Comparison of ENCODE assay signal across 8 mouse cellular contexts in genomic region chr3:152980978-152981974, GRCm38 (mm10). TPM values are rescaled to one million over a fixed set of nuclear protein-coding genes. Genes with fewer than 3 reads are reported as not detected.
DNase-seq lines count a peak whose midpoint lies in the region; ATAC-seq and TF ChIP-seq lines count a peak whose summit lies in the region.

No protein-coding gene starts in this region.

- DNase-seq in gastrocnemius, postnatal 10 days, result peak; percentile 10
- DNase-seq in gastrocnemius, postnatal 36 days, result no peak
- DNase-seq in Patski (ENCODE audit: low read depth, low spot score), result no peak
- DNase-seq in retina, embryonic 14.5 days (ENCODE audit: low spot score), result peak; percentile 58
- no peak for DNase-seq in spleen, adult 12 weeks (ENCODE audit: low spot score)

- no peak overlapping the region; the same call in 1 of the 2 replicates for H3K9ac ChIP-seq in embryonic facial prominence, embryonic 15.5 days
- H3K9ac ChIP-seq in kidney, embryonic 15.5 days, result peak overlapping the region; percentile 32; the same call in 1 of the 2 replicates
- no peak overlapping the region for H3K9ac ChIP-seq in liver, embryonic 12.5 days

- H3K4me3 ChIP-seq in embryonic facial prominence, embryonic 15.5 days (replicated peaks), result peak overlapping the region; percentile 47
- H3K4me3 ChIP-seq in kidney, embryonic 15.5 days (replicated peaks), result peak overlapping the region; percentile 52
- peak overlapping the region; percentile 36 for H3K4me3 ChIP-seq in liver, embryonic 12.5 days

- intact Hi-C loops in gastrocnemius, postnatal 36 days (cut with DNase I), result no loop called here

- in situ Hi-C loops in Patski (cut with MboI; ENCODE audit: low pct_unique_long_range_greater_than_20kb), result loop anchor here (10.0 kb wide), 1 partner anchor 674 kb away; no protein-coding TSS in a partner anchor

- H3K36me3 ChIP-seq in embryonic facial prominence, embryonic 15.5 days, result no peaks in the 10 kb centered on the region
- H3K36me3 ChIP-seq in kidney, embryonic 15.5 days, result no peaks in the 10 kb centered on the region
- H3K36me3 ChIP-seq in liver, embryonic 12.5 days, result no peaks in the 10 kb centered on the region

- H3K4me2 ChIP-seq in embryonic facial prominence, embryonic 15.5 days (replicated peaks), result peak overlapping the region; percentile 88
- peak overlapping the region; percentile 93 for H3K4me2 ChIP-seq in kidney, embryonic 15.5 days
- peak overlapping the region; percentile 55 for H3K4me2 ChIP-seq in liver, embryonic 12.5 days

- POLR2A ChIA-PET in Patski (lab: Charles Lee), result no interaction called here

- no peaks in the 10 kb centered on the region for H3K9me3 ChIP-seq in embryonic facial prominence, embryonic 15.5 days (replicated peaks)
- no peaks in the 10 kb centered on the region for H3K9me3 ChIP-seq in kidney, embryonic 15.5 days (replicated peaks)
- H3K9me3 ChIP-seq in liver, embryonic 12.5 days (replicated peaks), result no peaks in the 10 kb centered on the region

- no peak overlapping the region for H3K27ac ChIP-seq in embryonic facial prominence, embryonic 15.5 days (replicated peaks)
- H3K27ac ChIP-seq in kidney, embryonic 15.5 days, result no peak overlapping the region
- no peak overlapping the region for H3K27ac ChIP-seq in liver, embryonic 12.5 days

- under 1% methylated on average over 47 of the region's 47 CpGs for WGBS in embryonic facial prominence, embryonic 15.5 days
- under 1% methylated on average over 45 of the region's 47 CpGs for WGBS in kidney, embryonic 15.5 days
- 1% methylated on average over 47 of the region's 47 CpGs for WGBS in liver, embryonic 12.5 days (ENCODE audit: insufficient replicate concordance)

- CTCF ChIA-PET in Patski (lab: Charles Lee), result interaction anchor here (1.1 to 1.8 kb wide), 7 partner anchors 9 to 649 kb away, joined by 3 to 7 read pairs (median 4); no protein-coding TSS in a partner anchor

- peaks cover 15% of the 10 kb centered on the region for H3K4me1 ChIP-seq in embryonic facial prominence, embryonic 15.5 days
- peaks cover 24% of the 10 kb centered on the region for H3K4me1 ChIP-seq in kidney, embryonic 15.5 days
- peaks cover 26% of the 10 kb centered on the region for H3K4me1 ChIP-seq in liver, embryonic 12.5 days

- ATAC-seq in Patski, result peak; percentile 60
- ATAC-seq in embryonic facial prominence, embryonic 15.5 days (ENCODE audit: insufficient number of reproducible peaks, low FRiP score, low TSS enrichment, low read depth), result peak; percentile 66; the same call in 1 of the 2 replicates
- peak; percentile 86 for ATAC-seq in kidney, embryonic 15.5 days (replicated peaks; ENCODE audit: low FRiP score)
- ATAC-seq in liver, embryonic 12.5 days, result no peak

- TF ChIP-seq CTCF in Patski (IDR thresholded peaks at IDR 0.05), result no peak

- peaks cover 21% of the 10 kb centered on the region for H3K27me3 ChIP-seq in Patski
- H3K27me3 ChIP-seq in embryonic facial prominence, embryonic 15.5 days, result peaks cover 30% of the 10 kb centered on the region
- peaks cover 47% of the 10 kb centered on the region for H3K27me3 ChIP-seq in kidney, embryonic 15.5 days
- H3K27me3 ChIP-seq in liver, embryonic 12.5 days (replicated peaks), result peaks cover 58% of the 10 kb centered on the region

RNA-seq across cellular contexts. Expression of gene St6galnac5, which starts 0.8 kb away (rescaled TPM):
- total RNA-seq in gastrocnemius, postnatal 10 days (2021), result under 1 TPM; 0.18 to 0.33 TPM
- under 1 TPM; 0.05 to 0.12 TPM for total RNA-seq in gastrocnemius, postnatal 36 days (2021)
- 0.67 TPM for polyA plus RNA-seq in Patski (2021)
- 1.9 and 2.0 TPM in 2 replicates for polyA plus RNA-seq in embryonic facial prominence, embryonic 15.5 days (2015; fragmentation: Nextera tagmentation; extraction: Ambion mirVana)
- polyA plus RNA-seq in kidney, embryonic 15.5 days (2015; fragmentation: Nextera tagmentation; extraction: Ambion mirVana), result 1.0 and 1.2 TPM in 2 replicates
- polyA plus RNA-seq in liver, embryonic 12.5 days (2016; fragmentation: Nextera tagmentation; extraction: Ambion mirVana), result 0.05 and 0.10 TPM in 2 replicates

Comparison
In these comparisons a context has a peak if more than half of its experiments do, and no peak if none do; other contexts are left out.
1. DNase-seq: peak in gastrocnemius, postnatal 10 days (single experiment) and retina, embryonic 14.5 days (single experiment); none in gastrocnemius, postnatal 36 days (0 of 2), Patski (single experiment) and spleen, adult 12 weeks (single experiment).
2. Peak in every context shown above with its lines, with median percentiles within 50 percentile points of each other: H3K4me2 ChIP-seq and H3K4me3 ChIP-seq.